Mouse (Mus musculus) erythroblast, embryonic 14.5 days (primary cell): Measurements from ENCODE around the gene Tbc1d17.
A peak's percentile ranks its signal among the peaks of the same experiment; 100 is the strongest.

Experiments used
- GATA1 ChIP-seq: IDR thresholded peaks from 2 replicates; pipeline ENCODE4 v1.6.1; 2012; ENCODE audit warnings: low read length, inconsistent platforms, mixed read lengths
- TAL1 ChIP-seq: IDR thresholded peaks from 3 replicates; pipeline ENCODE4 v1.6.1; 2012; ENCODE audit warnings: low read length, inconsistent platforms, mixed read lengths

DNA sequence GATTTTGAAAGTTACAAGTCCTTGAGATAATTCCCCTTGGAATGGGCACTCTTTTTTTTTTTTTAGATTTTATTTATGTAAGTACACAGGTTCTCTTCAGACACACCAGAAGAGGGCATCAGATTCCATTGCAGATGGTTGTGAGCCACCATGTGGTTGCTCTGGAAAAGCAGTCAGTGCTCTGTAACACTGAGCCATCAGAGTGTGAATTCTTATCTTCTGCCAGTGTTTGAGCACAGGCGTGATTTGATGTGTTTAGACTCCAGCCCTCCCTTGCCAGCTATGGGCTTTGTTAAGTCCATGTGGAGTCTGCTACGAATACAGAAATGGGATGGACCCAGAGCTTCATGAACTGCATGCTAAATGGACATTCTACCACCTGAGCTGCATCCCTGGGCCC, 30.7 kb downstream of the Tbc1d17 start:
- 0 out of 2 replicates have a peak, but pooled peaks have one; percentile 7 for TF ChIP-seq GATA1
- TF ChIP-seq TAL1, result no peak
